Mouse (Mus musculus) lung, postnatal 0 days (tissue): ENCODE measurements at regions not wholly inside any gene's neighbourhood (a gene's known extent, or its start where the extent isn't known, plus 50 kb on each side); places are given as distances from the start of the nearest gene placed in this dataset.

Source experiments
- ATAC-seq: fragments of 200-750 bp; cut with Nextera tagmentation; 2 replicates; pipeline ENCODE4 v1.8.0; 2017; ENCODE audit warnings: moderate library complexity
- DNase-seq: peaks from one replicate; pipeline ENCODE4 v3.0.0-alpha.2; 2016; ENCODE audit warnings: low spot score
- H3K27ac ChIP-seq: fragments of 300-500 bp; sonication (generic); 2 replicates; pipeline ENCODE4 v1.5.1; 2014; ENCODE audit warnings: antibody characterized with exemption, mild to moderate bottlenecking, low read length, mixed read lengths
- H3K27me3 ChIP-seq: fragments of 300-500 bp; sonication (generic); replicated peaks from 2 replicates; pipeline ENCODE4 v1.6.1; 2014; ENCODE audit warnings: low read length, mixed read lengths; ENCODE audit not compliant: insufficient read depth
- H3K36me3 ChIP-seq: fragments of 300-500 bp; sonication (generic); 2 replicates; pipeline ENCODE4 v1.6.1; 2014; ENCODE audit warnings: low read length, mixed read lengths; ENCODE audit not compliant: insufficient read depth
- H3K4me1 ChIP-seq: fragments of 300-500 bp; sonication (generic); 2 replicates; pipeline ENCODE4 v1.6.1; 2014; ENCODE audit warnings: antibody characterized with exemption, low read depth, low read length, mixed read lengths; ENCODE audit not compliant: insufficient read depth
- H3K4me2 ChIP-seq: fragments of 300-500 bp; sonication (generic); replicated peaks from 2 replicates; pipeline ENCODE4 v1.6.1; 2014; ENCODE audit warnings: low read depth, mild to moderate bottlenecking, low read length, moderate library complexity, mixed read lengths
- H3K4me3 ChIP-seq: fragments of 300-500 bp; sonication (generic); 2 replicates; pipeline ENCODE4 v1.5.1; 2014; ENCODE audit warnings: low read depth, low read length
- H3K9ac ChIP-seq: fragments of 300-500 bp; sonication (generic); replicated peaks from 2 replicates; pipeline ENCODE4 v1.6.1; 2014; ENCODE audit warnings: low read depth, mild to moderate bottlenecking
- H3K9me3 ChIP-seq: fragments of 300-500 bp; sonication (generic); 2 replicates; pipeline ENCODE4 v1.6.1; 2016; ENCODE audit warnings: low read length, mixed read lengths
- CTCF ChIP-seq: IDR thresholded peaks from 2 replicates; pipeline ENCODE4 v1.5.1; 2016; ENCODE audit warnings: antibody characterized with exemption, mild to moderate bottlenecking
- EP300 ChIP-seq: IDR thresholded peaks from 2 replicates; pipeline ENCODE4 v1.6.1; 2016; ENCODE audit warnings: antibody characterized with exemption, mild to moderate bottlenecking, control low read depth
- WGBS: fragments of 180-500 bp; shearing (Covaris S2); extraction: QIAGEN DNeasy Blood & Tissue Kit; methylation state at CpG from one replicate; pipeline ENCODE4 v1.1.7; 2014; 5-methylcytosine and 5-hydroxymethylcytosine counted together

- Histone ChIP-seq H3K27ac (no peak overlapping the region), H3K36me3 (no peaks in the 10 kb centered on the region), H3K9ac (no peak overlapping the region), H3K9me3 (no peaks in the 10 kb centered on the region), H3K4me1 (no peaks in the 10 kb centered on the region), H3K4me3 (no peak overlapping the region), H3K4me2 (no peak overlapping the region), H3K27me3 (no peaks in the 10 kb centered on the region)
- ATAC-seq (no peak), DNase-seq (no peak)
- TF ChIP-seq EP300 (no peak), CTCF (no peak)
- WGBS: 50% methylated on average over 2 of the region's 2 CpGs
Measured at GRCm38 (mm10) chr16:30857656-30858055, 223.6 kb downstream of the Xxylt1 start.

- no peaks in the 10 kb centered on the region for H3K36me3 ChIP-seq
- H3K4me2 ChIP-seq: no peak overlapping the region
- 76% methylated on average over 7 of the region's 7 CpGs for WGBS
- no peaks in the 10 kb centered on the region for H3K4me1 ChIP-seq
- H3K9ac ChIP-seq: no peak overlapping the region
- no peak overlapping the region for H3K4me3 ChIP-seq
- TF ChIP-seq EP300: no peak
- TF ChIP-seq CTCF: no peak
- no peaks in the 10 kb centered on the region for H3K27me3 ChIP-seq
- no peak overlapping the region for H3K27ac ChIP-seq
- DNase-seq (no peak), ATAC-seq (no peak)
- H3K9me3 ChIP-seq: no peaks in the 10 kb centered on the region
Measured at GRCm38 (mm10) chr16:30869136-30869909, 211.9 kb downstream of the Xxylt1 start.

GRCm38 (mm10) chr16:30870110-30870509, 211.1 kb downstream of the Xxylt1 start:
- 45% methylated on average over 14 of the region's 14 CpGs for WGBS
- Histone ChIP-seq H3K36me3 (no peaks in the 10 kb centered on the region), H3K4me3 (no peak overlapping the region), H3K4me1 (no peaks in the 10 kb centered on the region), H3K9me3 (no peaks in the 10 kb centered on the region), H3K4me2 (no peak overlapping the region), H3K27ac (no peak overlapping the region), H3K27me3 (no peaks in the 10 kb centered on the region), H3K9ac (no peak overlapping the region)
- peak; percentile 83 for TF ChIP-seq CTCF
- TF ChIP-seq EP300: peak; percentile 70; the same call in 1 of the 2 replicates
- peak; percentile 61 for ATAC-seq
- peak; percentile 75 for DNase-seq

GRCm38 (mm10) chr16:30870676-30871075, 210.6 kb downstream of the Xxylt1 start:
- H3K4me3 ChIP-seq: no peak overlapping the region
- no peaks in the 10 kb centered on the region for H3K4me1 ChIP-seq
- DNase-seq (no peak), ATAC-seq (no peak)
- no peak overlapping the region for H3K27ac ChIP-seq
- H3K4me2 ChIP-seq: no peak overlapping the region
- no peaks in the 10 kb centered on the region for H3K27me3 ChIP-seq
- no peaks in the 10 kb centered on the region for H3K36me3 ChIP-seq
- H3K9me3 ChIP-seq: no peaks in the 10 kb centered on the region
- H3K9ac ChIP-seq: no peak overlapping the region
- no peak for TF ChIP-seq CTCF
- no peak for TF ChIP-seq EP300
- WGBS: 26% methylated on average over 2 of the region's 2 CpGs

- Histone ChIP-seq H3K4me2 (no peak overlapping the region), H3K9ac (no peak overlapping the region), H3K36me3 (no peaks in the 10 kb centered on the region), H3K27ac (no peak overlapping the region), H3K4me1 (no peaks in the 10 kb centered on the region), H3K27me3 (no peaks in the 10 kb centered on the region), H3K9me3 (no peaks in the 10 kb centered on the region), H3K4me3 (no peak overlapping the region)
- DNase-seq (peak; percentile 27), ATAC-seq (no peak)
- WGBS: 63% methylated on average over 5 of the region's 5 CpGs
- no peak for TF ChIP-seq CTCF
- TF ChIP-seq EP300: no peak
Measured at GRCm38 (mm10) chr16:30872147-30872546, 209.1 kb downstream of the Xxylt1 start.

- Histone ChIP-seq H3K4me3 (no peak overlapping the region), H3K27me3 (no peaks in the 10 kb centered on the region), H3K9me3 (no peaks in the 10 kb centered on the region), H3K27ac (no peak overlapping the region), H3K4me2 (0 out of 2 replicates have a peak overlapping the region, but pooled peaks have one; percentile 2), H3K36me3 (no peaks in the 10 kb centered on the region), H3K9ac (no peak overlapping the region), H3K4me1 (no peaks in the 10 kb centered on the region)
- TF ChIP-seq EP300: no peak
- TF ChIP-seq CTCF: no peak
- WGBS: 45% methylated on average over 26 of the region's 26 CpGs
- ATAC-seq (no peak), DNase-seq (no peak)
Measured at GRCm38 (mm10) chr16:30873493-30874211, 207.6 kb downstream of the Xxylt1 start.
